Mouse (Mus musculus) lung, adult 2 months (tissue): ENCODE measurements around the gene Kncn.

Experiments used
- CTCF ChIP-seq: fragments of 200-500 bp; IDR thresholded peaks from 2 replicates; pipeline ENCODE4 v1.5.1; 2011; ENCODE audit warnings: mild to moderate bottlenecking, low read length, control low read depth; ENCODE audit not compliant: insufficient read depth
- POLR2A ChIP-seq: fragments of 200-500 bp; IDR thresholded peaks from 2 replicates; pipeline ENCODE4 v1.6.1; 2011; ENCODE audit warnings: low read depth, mild to moderate bottlenecking, control low read depth, low read length, borderline replicate concordance; ENCODE audit errors: extremely low read depth

GRCm38 (mm10) chr4:115894281-115894680, 10.1 kb downstream of the Kncn start:
- TF ChIP-seq CTCF (no peak), POLR2A (no peak)
